Mouse (Mus musculus) B cell, adult 2 months (primary cell): ENCODE measurements at regions not wholly inside any gene's neighbourhood (a gene's known extent, or its start where the extent isn't known, plus 50 kb on each side); places are given as distances from the start of the nearest gene placed in this dataset.
"Not testable (repeated sequence)": the region's sequence is repeated elsewhere in the genome, so short reads cannot be mapped to it uniquely, and the experiment has no call there.

Experiments
- DNase-seq, 2 experiments: peaks; one replicate each; pipeline ENCODE4 v3.0.0; 2022

GRCm38 (mm10) chr17:82922986-82923385 is 292.1 kb upstream of the Pkdcc start:
- not testable (repeated sequence) for DNase-seq

GRCm38 (mm10) chr17:82925751-82926150 is 289.3 kb upstream of the Pkdcc start:
- no peak for DNase-seq

- no peak for DNase-seq
Measured at GRCm38 (mm10) chr17:82927681-82928080, 287.4 kb upstream of the Pkdcc start.

DNA sequence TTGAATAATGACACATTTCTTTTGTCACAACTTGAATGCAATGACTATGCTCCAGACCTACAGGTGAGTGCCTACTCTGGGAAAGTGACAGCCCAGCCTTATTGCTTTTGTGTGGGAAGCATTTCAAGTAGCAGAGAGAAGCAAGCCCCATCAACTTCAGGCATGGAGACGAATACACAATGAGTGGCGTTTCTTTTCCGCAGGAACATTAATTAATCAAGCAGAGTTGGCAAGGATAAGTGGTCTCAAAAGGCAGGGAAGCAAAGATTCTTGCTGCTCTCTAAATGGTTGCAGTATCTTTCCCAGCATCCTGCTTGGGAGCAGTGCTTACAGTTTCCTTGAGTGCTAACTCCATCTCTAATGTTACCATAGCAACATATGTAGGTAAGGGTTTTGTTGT is 285.6 kb upstream of the Pkdcc start:
- DNase-seq, result no peak

- no peak for DNase-seq
Measured at GRCm38 (mm10) chr17:82930738-82931137, 284.4 kb upstream of the Pkdcc start.

DNA sequence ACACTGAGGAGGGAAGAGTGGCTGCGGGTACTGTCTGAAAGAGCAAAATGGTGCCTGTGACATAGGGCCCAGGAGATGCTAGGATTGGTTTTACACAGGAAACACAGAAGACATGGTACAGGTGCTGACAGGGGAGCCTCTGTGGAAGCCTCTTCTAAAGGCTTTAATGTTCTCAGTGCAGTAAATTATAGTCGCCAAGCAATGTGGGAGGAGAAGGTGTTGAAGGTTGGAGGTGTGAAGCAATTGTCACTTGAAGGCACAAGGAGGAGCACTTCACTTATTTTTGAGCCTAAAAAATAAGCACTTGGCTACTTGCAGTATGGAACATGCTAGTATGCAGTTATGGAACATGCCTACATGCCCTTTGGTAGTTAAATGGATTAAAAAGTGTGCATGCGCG is 283.6 kb upstream of the Pkdcc start:
- DNase-seq, result no peak

- DNase-seq, result no peak
Measured at GRCm38 (mm10) chr17:82936836-82937235, 278.3 kb upstream of the Pkdcc start.

DNA sequence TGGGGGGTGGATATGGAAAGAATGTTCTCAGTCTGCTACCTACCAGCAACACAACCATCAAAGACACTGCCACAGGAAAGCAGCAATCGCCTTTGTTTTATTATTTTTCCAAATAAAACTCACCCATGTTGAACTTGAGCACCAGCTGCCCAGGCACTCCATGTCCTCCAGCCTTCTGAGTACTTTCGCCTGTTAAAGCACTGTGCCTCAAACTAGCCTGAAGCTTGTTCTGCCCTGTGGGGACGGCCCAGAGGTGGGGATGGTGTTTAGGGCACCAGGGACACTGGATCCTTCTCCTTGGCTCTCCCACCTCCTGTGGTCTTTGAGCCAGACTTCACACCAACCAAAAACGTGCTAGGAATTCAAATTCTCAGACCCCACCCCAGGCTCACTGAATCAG is 269.0 kb upstream of the Pkdcc start:
- no peak for DNase-seq

GRCm38 (mm10) chr17:82949794-82950193 is 265.3 kb upstream of the Pkdcc start:
- DNase-seq, result no peak

DNA sequence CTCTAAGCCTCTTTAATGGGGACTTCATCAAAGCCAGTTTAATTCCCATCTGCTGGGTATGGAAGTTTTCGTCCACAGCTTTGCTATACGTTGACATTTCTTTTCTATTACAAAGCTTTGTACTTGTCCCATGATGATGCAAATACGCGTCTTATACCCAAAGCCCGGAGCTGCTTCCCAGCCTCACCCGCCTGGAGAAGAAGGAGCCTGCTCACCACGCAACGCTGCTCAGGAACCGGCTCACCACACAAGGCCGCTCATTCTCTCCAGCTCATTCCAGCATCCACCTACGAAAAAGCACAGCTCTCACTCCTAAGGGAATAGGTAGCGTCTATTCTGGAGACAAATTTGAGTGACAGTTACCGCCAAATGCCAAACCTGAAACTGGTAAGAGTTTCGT is 264.8 kb upstream of the Pkdcc start:
- DNase-seq, result no peak

- DNase-seq, result peak in 1 of 2 experiments; percentile 5
Measured at GRCm38 (mm10) chr17:82957409-82957808, 257.7 kb upstream of the Pkdcc start.

- no peak for DNase-seq
Measured at GRCm38 (mm10) chr17:82963374-82963773, 251.7 kb upstream of the Pkdcc start.

DNA sequence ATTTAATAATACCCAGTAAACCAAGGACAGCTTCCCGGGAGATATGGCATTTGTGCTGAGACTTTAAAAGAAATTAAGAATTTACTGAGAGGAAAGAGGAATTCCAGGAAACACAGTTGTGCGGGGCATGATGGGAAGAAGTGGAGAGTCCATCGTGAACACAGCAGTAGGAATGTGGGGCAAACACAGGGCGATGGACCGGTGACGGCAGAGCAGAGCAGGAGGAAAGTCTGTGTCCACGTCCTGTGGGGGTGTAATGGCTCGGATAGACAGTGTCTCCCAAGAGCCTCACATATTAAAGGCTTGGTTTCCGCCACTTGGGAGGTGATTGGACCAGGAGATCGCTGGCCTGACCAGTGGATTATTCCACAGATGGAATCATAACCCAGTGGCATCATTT is 215.4 kb upstream of the Pkdcc start:
- DNase-seq, result no peak

DNA sequence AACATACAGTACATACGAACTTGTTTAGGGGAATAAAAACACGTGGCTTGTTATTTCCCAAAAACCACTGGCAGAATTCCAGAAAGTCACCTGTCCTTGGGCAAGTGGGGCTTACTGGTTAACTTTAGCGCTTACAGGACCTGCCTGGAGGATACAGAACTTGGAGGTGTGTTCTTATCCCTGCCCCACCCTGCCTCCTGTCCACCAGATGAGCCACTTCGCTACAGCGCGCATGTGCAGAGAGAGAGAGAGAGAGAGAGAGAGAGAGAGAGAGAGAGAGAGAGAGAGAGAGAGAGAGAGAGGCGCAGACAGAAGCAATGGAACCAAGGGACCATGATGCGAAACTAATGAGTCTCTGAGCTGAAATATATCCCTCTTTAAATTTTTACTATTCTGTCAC is 214.7 kb upstream of the Pkdcc start:
- no peak for DNase-seq

DNA sequence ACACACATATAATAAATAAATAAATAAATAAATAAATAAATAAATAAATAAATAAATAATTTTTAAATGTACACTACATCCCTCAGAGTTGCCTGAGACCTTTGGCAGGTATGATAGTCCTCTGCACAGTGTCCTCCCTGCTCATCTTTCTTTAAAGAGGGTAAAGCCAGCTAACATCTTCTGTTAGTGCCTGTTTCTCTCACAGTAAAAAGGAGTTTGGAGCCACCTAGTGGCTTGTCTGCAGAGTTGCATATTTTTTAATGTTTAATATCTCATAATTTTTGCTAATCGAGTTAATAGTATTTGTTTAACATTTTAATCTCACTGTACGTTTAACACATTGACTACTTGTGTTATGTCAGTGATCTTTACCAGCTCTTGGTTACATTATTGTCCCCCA is 213.5 kb upstream of the Pkdcc start:
- DNase-seq, result peak; percentile 11 to 21

DNA sequence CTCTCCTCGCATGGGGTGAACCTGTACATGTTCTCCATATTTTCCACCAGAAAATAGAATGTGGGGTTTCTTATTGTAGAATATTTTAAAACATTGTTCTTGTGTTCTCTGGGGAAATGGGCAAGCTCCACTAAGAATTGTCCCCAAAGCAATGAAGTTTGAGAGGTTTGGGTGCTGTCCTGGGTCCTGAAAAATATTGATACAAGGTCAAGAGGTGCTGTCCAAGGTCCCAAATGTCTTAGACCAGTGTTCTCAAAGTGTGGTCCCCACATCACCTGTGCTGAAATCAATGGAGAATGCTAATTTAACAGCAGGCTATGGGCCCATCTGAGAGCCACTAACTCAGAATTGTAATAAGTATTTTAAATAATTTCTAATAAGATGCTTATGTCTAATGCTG is 204.2 kb upstream of the Pkdcc start:
- no peak for DNase-seq

- DNase-seq, result no peak
Measured at GRCm38 (mm10) chr17:83015656-83016055, 199.4 kb upstream of the Pkdcc start.

DNA sequence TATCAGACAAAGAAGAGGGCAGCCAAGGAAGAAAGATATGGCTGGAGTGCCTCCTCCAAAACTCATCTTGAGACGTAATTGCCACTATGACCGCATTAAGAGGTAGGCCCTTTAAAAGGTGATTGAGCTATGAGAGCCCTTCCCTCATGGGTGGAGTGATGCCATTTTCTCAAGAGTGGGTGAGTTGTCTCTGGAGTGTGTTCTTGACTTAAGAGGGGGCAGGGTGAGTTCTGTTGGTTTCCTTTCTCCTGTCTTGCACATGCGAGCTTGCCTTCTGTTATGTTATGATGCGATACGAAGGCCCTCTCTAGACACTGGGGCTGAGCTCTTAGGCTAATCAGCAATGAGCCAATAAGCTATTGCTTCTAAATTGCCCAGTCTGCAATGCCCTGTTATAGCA is 198.2 kb upstream of the Pkdcc start:
- no peak for DNase-seq

- no peak for DNase-seq
Measured at GRCm38 (mm10) chr17:83019267-83019666, 195.8 kb upstream of the Pkdcc start.

GRCm38 (mm10) chr17:83020576-83020975 is 194.5 kb upstream of the Pkdcc start:
- DNase-seq, result no peak

- DNase-seq, result peak; percentile 80 to 84
Measured at GRCm38 (mm10) chr17:83025340-83025816, 189.7 kb upstream of the Pkdcc start.

GRCm38 (mm10) chr17:83034914-83035573 is 180.0 kb upstream of the Pkdcc start:
- no peak for DNase-seq

GRCm38 (mm10) chr17:83035574-83035918 is 179.5 kb upstream of the Pkdcc start:
- DNase-seq, result no peak

DNA sequence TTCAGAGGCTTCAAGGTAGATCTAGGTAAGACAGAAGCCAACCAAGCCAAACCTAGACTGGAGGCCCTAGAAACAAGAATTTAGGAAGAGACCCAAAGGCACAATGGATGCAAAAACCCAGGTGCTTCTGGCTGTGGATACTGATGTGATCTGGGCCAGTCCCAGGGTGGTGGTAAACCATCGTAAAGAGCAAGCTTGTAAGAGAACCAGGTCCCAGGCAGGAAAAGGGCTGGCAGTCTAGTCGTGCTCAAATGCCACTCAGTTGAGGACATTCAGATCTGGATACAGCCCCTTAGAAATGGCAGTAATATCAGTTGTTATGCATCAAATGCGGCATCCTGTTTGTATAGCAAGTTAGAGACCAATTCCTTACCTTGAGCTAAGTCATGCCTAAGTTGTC is 175.5 kb upstream of the Pkdcc start:
- no peak for DNase-seq

DNA sequence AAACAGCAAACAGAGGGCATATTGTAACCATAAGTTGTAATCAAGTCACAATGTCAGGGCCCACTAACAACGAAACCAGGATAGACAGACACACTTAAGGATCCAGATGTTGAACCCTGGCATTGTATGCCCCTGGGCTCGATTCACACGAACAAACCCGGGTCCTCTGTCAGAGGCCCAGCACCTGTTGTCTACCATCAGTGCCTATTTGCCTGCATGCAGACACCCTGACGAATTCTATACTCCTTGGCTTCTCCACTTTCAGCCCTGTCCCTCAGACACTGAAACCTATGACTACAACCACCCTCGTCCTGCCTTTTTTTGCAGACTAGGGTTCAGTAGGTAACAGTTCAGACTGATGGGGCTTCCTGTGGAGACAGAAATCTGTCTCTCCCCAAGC is 170.6 kb upstream of the Pkdcc start:
- no peak for DNase-seq
